17 mouse cellular contexts compared by ENCODE assay signal in the genomic region with DNA sequence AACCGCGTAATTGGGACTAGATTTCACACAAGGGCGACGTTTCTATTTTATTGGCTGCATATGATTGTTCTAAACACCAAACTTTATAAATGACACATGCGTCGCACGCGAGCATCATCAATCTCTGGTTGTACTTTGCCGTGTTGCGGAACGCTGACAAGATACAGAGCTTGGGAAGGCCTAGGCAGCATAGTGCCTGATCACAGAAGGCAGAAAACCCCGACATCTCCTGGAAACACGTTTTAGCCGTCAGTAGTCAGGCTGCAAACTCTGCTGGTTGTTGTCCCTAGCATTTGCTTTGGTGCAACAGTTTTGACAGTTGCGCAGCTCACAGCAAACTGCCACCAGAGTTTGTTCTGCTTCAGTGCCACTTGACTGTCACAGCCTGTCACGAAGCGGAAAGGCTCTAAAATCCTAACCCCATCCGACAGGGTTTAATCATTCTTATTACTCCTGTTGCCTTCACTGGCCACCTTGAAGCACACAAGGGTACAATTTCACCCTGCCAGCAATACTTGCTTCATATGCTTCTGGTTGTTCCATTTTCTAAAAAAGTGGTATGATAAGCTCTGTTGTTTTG.
"Had no signal": no experiment of that assay in that cellular context is flagged by ENCODE, and none has a peak within 500 bp of the region (broad histone marks: within the 10 kb centered on the region; RNA-seq: fewer than 3 reads in every experiment).

No protein-coding gene starts in this region.

- ATAC-seq: liver, postnatal 0 days had no signal

- H3K9me3 ChIP-seq: limb, embryonic 12.5 days; liver, embryonic 13.5 days; lung, embryonic 15.5 days; midbrain, embryonic 12.5 days; neural tube, embryonic 12.5 days; stomach, embryonic 15.5 days had no signal

- H3K4me1 ChIP-seq: liver, embryonic 13.5 days; lung, embryonic 15.5 days; megakaryocyte, embryonic 14.5 days; midbrain, embryonic 12.5 days; neural tube, embryonic 12.5 days; stomach, embryonic 15.5 days had no signal

- H3K4me2 ChIP-seq: limb, embryonic 12.5 days; liver, embryonic 13.5 days; lung, embryonic 15.5 days; midbrain, embryonic 12.5 days; neural tube, embryonic 12.5 days; stomach, embryonic 15.5 days had no signal

- H3K4me3 ChIP-seq: layer of hippocampus, adult 2 months; limb, embryonic 12.5 days; liver, embryonic 13.5 days; lung, embryonic 15.5 days; megakaryocyte, embryonic 14.5 days; midbrain, embryonic 12.5 days; neural tube, embryonic 12.5 days; stomach, embryonic 15.5 days had no signal

- H3K9ac ChIP-seq: limb, embryonic 12.5 days; liver, embryonic 13.5 days; liver, postnatal 0 days; lung, embryonic 15.5 days; midbrain, embryonic 12.5 days; neural tube, embryonic 12.5 days; stomach, embryonic 15.5 days had no signal

- H3K27me3 ChIP-seq: liver, embryonic 13.5 days; lung, embryonic 15.5 days; megakaryocyte, embryonic 14.5 days; midbrain, embryonic 12.5 days; neural tube, embryonic 12.5 days; stomach, embryonic 15.5 days had no signal

- DNase-seq: kidney, adult 18-20 months; kidney, postnatal 4 days; liver; liver, embryonic 13.5 days; liver, postnatal 0 days; lung, postnatal 14 days; right cerebral cortex, postnatal 14 days; thymus, adult 2 months; thymus, postnatal 25 days had no signal

- H3K36me3 ChIP-seq: limb, embryonic 12.5 days; liver, embryonic 13.5 days; lung, embryonic 15.5 days; midbrain, embryonic 12.5 days; neural tube, embryonic 12.5 days; stomach, embryonic 15.5 days had no signal

- H3K27ac ChIP-seq: layer of hippocampus, adult 2 months; limb, embryonic 12.5 days; liver, embryonic 13.5 days; lung, embryonic 15.5 days; macrophage; midbrain, embryonic 12.5 days; neural tube, embryonic 12.5 days; stomach, embryonic 15.5 days had no signal
